Mouse (Mus musculus): ENCODE results near the gene Mfap2.

DNA sequence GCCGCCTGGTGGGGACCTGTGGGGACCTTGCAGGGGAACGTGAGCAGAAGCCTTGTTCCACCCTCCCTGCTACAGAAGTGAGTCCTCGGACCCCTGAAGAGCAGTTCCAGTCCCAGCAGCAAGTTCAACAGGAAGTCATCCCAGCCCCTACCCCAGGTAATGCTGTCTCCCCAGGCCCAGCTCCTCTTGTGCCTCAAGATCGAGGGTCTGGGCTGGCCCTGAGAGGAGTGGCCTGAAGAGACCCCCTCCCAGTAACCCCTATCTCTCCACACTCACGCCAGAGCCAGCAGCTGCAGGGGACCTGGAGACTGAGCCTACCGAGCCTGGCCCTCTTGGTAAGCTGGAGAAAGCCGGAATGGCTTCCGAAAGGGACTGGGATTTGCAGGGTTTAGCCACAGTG lies 3.9 kb downstream of the Mfap2 start:
- no peak for TF ChIP-seq CTCF (IDR thresholded peaks at IDR 0.05; ENCODE audit: low read depth, low read length)
- no peak for TF ChIP-seq POLR2A (IDR thresholded peaks at IDR 0.05; ENCODE audit: borderline replicate concordance, low read depth, low read length)
